Mouse (Mus musculus) thymus, postnatal 4 days (tissue): Measurements from ENCODE around the gene Isyna1.
"Not testable (repeated sequence)": the region's sequence is repeated elsewhere in the genome, so short reads cannot be mapped to it uniquely, and the experiment has no call there.

Source experiments
- DNase-seq: peaks from one replicate; pipeline ENCODE4 v3.0.0; 2021

Gene Isyna1

DNA sequence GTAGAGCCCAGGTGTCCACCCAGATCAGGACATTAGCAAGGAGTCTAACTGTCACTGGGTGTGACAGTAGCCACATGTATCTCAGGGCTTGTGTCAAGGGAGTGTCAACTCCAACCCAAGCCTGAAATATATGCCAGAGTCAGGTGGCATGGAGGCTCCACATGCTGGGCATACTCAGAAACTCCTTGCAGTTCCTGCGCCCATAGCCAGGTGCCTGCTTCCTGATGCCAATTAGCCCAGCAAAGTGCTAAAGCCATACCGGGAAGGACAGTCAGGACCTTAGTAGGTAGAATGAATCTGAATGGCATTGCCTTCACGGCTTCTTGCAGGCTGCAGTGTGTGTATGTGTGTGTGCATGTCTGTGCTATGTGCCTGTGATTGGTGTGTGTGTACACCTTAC, 17.0 kb upstream of the Isyna1 start:
- no peak for DNase-seq

DNA sequence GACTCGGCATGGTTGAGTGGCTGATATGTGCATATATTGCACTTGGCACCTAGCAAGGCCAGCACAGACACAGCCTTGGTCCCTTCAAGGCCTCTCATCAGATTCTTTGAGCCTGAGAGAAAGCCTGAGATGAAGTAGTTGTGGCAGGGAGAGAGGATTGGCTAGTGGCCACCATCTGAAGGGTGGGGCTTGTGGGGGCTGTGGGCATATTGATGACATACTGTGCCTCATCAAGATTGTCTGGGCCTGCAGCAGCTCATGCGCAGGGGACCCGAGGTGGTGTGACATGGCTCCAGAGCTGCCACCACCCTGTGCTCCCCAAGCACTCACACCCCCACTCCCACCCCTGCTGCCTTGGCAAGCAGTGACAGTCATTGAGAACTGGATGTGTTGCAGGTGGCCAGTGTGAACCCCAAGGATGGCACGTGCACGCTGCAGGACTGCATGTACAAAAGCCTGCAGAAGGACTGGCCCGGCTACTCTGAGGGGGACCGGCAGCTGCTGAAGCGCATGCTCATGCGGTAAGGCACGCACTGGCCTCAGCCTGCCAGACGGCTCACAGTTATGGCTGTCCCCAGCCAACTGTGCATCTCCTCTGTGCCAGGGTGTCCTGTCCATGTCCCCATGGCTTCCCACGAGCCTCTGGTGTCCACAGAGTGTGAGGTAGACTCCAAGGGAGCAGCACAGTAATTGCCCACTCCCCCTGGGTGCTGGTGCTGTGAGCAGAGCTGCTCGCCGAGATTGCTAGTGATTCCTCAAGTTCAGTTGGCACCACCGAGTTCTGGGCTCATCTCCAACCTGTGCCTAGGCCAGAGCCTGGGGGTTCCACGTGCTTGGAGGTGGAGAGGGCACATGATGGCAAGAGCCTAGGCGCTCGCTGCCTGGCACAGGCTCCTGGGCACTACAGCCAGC, 10.4 kb upstream of the Isyna1 start:
- DNase-seq, result no peak

DNA sequence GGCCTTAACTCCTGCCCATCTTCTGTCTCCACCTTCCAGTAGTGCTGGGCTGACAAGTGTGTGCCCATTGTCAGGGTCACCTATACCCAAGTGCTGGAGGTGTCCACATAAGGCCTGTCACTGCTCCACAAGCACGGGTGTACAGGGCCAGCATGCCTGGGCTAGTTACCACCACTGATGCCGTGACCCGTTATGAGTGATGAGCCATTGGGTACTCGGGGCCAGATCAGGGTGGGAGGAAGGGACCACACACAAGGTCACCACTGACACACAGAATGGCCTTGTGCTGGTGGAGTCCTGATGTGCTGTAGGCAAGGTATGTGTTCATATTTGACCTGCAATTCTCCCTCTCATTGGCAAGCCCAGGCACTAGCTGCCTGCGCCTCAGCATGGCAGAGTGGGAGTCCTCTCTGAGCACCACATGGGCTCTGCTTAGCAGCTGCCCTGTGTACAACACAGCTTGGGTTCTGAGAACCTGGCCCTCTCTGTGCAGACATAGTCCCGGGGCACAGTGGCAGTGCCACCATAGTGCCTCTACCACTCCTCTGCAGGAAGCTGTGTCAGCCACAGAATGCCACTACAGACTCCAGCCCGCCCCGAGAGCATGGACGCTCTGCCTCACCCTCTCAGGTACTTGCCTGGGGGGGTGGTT, 9.4 kb upstream of the Isyna1 start:
- no peak for DNase-seq

DNA sequence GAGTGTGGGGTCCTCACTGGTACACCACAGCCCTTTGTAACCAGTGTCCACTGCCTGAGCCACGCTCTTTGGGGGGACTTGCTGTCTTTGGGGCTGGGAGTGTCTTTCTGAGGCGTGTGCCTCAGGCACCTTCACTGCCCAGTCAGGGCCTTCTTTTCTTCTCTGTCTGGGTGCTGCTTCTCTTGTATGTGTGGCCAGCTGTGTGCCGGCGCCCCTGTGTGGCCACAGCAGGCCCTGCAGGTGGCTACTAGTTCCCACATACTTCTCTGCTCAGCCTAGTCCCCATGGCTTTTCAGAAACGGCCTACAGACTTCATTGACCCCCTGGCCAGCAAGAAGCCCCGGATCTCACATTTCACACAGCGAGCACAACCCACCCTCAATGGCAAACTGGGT, 8.9 kb upstream of the Isyna1 start:
- DNase-seq, result peak; percentile 77

DNA sequence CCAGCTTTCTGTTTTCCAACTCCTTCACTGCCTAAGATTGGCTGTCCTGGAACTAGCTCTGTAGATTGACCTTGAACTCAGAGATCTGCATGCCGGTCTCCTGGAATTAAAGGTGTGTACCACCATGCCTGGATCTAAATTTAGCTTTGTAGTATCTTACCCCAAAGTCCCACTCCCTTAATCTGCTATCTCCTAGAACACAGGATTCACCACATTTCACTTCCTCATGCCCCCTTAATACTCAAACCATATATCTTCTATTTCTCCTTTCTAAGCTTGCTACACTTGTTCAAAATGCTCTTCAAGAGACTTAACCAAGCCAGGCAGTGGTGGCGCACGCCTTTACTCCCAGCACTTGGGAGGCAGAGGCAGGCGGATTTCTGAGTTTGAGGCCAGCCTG, 6.2 kb upstream of the Isyna1 start:
- DNase-seq, result not testable (repeated sequence)

DNA sequence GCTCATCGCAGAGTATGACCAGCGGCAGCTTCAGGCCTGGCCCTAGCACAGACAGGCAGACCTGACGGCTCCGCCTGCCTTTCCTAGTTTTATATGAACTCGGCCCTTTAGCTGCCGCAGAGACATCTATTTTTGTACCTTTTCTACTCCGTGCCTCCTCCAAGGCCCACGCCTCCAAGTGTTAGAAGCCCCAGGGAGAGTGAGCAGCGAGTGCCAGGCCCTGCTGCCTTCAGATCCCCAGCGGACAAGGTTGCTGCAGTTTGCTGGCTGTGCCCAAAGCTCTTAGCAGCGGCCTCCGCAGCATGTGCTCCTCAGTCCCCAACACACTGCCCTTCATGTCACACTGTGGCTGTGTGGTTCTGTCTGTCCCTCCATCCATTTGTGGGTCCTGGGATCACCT, 2.6 kb upstream of the Isyna1 start:
- DNase-seq, result no peak

DNA sequence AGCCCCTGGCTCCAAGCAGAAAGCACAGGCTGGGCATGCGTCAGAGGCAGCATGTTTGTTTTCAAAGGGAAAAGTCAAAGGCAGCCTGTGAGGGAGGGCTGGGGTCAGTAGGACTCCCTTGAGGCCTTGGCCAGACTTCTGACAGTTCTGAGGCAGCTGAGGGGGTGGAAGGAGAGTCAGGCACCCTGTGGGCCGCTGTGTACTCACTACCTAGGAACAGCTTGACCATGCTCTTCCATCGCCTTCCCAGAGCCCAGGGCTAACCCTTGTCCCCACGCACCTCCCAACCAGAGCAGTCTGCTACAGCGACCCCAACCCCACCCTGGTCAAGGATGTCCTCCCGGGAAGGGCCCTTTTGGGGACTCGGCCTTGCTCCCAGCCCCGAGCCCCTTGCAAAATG, 1.0 kb upstream of the Isyna1 start:
- DNase-seq, result no peak

DNA sequence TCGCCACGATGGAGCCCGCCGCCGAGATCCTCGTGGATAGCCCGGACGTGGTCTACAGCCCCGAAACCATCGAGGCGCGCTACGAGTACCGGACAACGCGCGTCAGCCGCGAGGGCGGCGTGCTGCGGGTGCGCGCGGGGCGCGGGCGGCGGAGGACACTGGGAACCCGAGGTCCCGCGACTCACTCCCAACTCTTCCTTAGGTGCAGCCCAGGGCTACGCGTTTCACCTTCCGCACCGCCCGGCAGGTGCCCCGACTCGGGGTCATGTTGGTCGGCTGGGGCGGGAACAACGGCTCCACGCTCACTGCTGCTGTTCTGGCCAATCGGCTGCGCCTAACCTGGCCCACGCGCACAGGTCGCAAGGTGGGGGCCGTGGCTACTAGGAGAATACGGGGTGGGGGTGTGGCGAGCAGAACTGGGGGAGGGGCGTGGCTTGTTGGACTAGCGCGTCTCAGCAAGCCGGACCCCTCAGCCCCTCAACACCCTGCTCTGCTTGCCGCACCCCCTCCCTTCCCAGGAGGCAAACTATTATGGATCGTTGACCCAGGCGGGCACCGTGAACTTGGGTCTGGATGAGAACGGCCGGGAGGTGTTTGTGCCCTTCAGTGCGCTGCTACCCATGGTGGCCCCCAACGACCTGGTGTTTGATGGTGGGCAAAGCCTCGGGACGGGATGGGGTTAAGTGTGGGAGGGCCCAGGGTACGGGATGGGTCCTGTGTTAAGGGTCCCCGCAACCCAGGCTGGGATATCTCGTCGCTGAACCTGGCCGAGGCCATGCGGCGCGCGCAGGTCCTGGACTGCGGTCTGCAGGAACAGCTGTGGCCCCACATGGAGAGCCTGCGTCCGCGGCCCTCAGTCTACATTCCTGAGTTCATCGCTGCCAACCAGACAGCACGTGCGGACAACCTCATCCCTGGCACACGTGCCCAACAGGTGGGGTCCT, 720 bp downstream of the Isyna1 start:
- DNase-seq, result peak; percentile 68

DNA sequence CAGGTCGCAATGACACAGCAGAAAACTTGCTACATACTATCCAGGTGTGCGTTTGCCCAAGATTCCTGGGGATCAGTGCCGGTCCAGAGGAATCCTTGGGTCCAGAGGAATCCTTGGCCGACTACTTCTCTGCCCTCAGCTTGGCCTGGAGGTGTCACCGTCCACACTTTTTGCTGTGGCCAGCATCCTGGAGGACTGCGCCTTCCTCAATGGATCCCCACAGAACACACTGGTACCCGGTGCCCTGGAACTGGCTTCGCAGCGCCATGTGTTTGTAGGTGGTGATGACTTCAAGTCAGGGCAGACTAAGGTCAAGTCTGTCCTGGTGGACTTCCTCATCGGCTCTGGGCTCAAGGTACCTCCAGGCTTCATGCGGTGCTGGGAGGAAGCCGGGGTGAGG, 1.6 kb downstream of the Isyna1 start:
- no peak for DNase-seq

DNA sequence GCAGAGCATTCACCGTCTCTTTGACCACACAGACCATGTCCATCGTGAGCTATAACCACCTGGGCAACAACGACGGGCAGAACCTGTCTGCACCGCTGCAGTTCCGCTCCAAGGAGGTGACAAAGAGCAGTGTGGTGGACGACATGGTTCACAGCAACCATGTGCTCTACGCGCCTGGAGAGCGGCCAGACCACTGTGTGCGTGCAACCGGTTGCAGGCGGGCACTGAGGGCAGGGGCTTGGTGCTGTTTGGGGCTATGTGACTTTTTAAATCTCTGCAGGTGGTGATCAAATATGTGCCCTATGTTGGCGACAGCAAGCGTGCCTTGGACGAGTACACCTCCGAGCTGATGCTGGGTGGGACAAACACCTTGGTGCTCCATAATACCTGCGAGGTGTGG, 2.0 kb downstream of the Isyna1 start:
- no peak for DNase-seq

DNA sequence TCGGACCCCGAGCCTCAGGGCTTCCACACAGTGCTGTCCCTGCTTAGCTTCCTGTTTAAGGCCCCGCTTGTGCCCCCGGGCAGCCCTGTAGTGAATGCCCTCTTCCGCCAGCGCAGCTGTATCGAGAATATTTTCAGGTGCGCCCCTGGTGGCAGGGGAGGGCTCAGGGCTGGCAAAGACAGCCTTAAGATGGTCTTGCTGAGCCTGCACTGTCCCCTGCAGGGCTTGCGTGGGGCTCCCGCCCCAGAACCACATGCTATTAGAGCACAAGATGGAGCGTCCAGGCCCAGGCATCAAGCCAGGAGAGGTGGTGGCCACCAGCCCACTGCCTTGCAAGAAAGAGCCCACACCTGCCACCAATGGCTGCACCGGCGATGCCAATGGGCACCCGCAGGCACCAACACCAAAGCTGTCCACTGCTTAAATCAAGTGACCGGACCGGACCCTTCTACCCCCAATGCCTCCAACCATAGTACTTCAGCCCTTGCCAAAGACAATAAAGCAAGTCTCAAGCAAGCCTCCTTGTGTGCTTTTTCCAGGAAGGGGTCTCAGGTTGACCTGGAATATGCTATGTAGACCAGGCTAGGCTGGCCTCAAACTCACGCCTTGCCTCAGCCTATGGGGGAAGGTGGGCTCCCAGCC, 2.7 kb downstream of the Isyna1 start:
- DNase-seq, result peak; percentile 69

DNA sequence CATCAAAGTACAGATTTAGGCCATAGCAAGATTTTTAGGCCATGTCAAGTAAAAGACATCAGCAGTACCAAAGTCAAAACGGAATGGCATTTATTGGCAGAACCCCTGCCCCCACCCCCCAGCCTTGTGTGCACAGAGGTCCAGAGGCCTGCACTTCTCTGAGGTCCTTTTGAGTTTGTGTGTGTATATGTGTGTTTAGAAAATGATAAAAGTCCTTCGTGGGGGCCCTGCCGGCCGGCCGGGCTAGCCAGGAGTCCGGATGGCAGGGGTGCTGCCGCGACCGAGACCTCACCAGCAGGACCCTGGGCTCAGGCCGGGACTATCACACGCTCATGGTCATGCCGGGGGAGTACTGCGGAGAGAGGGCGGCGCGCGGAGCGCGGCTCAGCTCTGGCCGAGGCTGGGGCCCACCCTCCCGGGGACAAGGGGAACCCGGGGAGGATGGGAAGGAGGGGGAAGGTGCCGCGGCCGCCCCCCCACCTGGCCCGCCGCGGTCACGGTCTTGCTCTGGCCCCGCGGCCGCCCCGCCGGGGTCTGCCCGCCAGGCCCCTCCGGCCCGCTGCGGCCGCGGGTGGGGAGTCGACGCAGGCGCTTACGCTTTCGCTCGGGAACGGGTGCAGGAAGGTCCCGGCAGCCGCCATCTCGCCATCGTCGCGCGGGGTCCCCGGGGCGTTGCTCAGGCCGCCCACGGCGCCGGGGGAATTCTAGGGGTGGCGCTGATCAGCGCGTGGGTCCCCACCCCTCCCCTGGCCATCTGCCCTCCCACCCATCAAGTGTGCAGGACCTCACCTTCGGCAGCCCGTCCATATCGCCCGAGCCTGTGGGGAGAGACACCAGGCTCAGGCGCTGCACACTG, 3.5 kb downstream of the Isyna1 start:
- DNase-seq, result no peak

DNA sequence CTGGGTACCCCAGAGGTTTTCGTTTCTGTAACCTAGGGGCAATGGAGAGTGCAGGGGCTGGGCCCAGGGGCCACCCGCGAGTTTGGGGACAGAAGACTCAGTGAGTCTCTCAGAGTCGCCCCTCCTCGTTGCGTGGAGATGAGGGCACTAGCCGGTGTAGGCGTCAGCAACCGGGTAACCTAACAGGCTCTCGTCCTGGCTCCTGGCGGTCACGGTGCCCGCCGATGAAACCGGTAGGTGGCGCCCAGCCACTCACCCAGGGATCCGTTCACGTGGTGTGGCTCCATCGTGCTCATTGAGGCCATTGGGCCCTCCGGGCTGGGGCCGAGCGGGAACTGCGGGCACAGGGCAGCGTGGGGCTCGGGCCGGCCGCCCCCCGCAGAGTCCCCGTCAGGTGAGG, 4.1 kb downstream of the Isyna1 start:
- no peak for DNase-seq

DNA sequence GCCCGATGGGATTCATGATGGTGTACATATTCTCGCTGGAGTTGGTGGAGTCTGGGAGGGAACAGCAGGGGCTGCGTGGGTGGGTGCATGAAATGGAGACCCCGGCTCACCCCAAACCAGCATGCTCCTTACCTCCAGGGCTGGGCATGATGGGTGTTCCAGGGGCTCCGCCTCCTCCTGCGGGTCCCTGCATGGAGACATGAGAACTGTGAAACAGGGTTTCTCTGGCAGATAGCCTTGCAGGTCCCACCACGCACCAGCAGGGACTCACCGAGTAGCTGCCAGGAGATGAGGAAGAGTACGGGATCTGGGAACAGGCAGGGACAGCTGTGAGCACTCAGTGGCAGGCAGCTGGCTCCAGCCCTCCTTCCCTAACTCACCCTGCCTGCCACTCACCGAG, 4.5 kb downstream of the Isyna1 start:
- DNase-seq, result no peak

DNA sequence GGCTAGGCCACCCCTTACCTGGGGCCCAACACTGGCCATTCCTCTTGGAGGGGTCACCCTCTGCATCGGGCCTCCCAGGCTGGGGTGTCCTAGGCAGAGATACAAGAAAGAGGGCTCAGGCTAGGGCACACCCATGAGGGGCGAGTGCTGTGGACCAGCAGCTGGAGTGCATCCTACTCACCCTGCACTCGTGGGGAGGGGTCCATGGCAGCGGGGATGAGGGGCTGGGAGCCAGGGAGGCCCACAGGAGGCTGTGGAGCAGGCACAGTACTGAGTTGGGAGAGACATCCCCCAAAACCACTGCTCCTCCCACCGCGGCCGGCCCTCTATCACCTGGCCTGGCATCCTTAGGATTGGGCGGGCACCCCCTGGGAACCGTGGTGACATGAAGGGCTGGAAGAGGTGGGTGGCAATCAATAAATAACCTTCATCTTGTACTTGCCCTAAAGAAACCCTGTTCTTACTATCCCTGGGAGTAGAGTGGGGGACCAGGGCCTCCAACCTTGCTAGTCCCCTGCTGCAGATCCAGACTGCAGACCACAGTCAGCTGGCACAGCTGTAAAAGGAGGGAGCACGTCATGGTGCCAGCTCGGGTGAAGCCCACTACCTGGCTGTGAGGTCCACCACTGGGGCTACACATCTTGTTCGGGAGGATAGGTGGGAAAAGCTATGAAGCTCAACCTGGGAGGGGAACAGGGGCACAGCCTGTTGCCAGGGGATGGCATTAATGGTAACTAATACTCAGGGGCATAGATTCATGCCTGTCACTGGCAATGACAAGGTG, 5.5 kb downstream of the Isyna1 start:
- DNase-seq, result no peak

DNA sequence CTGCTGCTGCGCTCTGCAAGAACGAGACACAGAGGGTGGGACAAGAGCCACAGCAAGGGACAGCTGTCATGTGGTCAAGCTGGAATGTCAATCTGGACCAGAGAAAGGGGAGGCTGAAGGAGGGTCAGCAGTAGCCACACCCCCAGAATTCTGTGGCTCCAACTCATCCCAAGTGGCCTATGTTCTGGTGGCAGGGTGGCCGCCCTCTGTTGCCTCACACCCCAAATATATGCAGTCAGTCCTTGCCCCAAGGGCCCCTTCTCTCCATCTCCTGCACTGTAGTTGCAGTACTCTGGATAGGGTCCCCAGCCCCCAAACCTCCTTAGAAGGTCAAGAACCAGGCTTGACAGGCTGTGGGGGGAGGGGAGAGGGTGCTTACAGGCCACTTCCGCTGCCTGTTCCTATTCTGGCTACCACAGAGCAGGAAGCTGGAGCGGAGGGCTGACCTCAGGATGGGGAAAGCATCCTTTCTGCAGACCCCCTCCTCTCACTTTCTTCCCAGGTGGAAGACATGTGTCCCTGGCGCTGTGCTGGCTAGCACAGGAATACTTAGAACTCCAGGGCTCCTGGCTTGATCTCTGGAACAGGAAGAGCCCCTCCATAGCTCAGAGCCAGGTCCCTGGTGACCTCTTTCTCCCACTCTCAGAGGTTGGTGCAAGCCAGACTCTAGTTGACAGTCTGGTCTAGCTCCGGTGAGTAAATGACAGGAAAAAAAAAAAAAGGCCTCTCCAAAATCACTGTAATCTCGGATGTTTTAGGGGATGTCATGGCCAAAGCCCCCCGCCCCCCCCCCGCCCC, 6.5 kb downstream of the Isyna1 start:
- DNase-seq, result no peak

DNA sequence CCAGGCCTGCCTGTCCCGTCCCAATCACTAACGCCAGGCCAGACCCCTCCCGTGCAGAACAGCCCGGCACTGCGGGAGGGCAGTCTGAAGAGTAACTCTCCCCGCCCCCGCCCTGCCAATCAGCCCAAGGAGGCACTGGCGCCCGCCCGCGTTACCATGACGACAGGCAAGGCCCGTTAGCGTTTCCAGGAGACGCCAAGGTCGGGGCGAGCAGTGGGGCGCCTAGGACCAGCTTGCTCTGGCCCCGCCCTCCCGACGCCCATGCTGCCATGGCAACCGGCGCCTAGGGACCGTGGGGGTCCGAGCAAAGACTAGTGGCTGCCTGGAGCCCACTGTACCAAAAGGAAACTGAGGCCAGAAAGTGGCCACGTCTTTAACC, 7.1 kb downstream of the Isyna1 start:
- peak; percentile 83 for DNase-seq

DNA sequence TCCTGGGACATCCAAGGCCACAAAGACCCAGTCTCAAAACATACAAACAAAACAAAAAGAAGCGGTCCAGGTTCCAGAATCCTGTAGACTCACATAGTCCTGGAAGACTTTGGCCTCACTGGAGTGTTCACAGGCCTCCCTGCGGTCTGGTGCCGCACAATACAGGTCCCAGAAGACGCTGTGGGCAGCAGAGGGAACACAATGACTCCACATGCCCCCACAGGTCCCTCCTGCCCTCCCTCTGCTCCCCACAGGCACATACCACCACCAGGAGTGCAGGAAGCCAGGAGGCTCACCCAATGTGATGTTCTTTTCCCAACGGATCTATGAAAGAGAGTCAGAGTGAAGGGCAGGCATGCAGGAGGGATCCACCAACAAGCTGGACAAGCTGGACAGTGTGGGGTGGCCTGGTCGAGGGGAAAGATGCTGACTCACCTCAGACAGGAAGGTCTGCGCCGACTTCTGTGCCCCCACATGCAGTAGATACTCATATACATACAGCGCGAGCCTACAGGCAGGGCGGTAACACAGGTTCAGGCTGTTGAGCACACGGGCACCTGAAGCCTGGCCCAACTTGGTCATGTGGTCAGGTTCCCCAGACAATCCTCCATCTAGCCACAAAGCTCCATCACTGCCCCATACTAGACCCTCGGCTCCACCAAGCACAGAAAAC, 8.1 kb downstream of the Isyna1 start:
- DNase-seq, result no peak

DNA sequence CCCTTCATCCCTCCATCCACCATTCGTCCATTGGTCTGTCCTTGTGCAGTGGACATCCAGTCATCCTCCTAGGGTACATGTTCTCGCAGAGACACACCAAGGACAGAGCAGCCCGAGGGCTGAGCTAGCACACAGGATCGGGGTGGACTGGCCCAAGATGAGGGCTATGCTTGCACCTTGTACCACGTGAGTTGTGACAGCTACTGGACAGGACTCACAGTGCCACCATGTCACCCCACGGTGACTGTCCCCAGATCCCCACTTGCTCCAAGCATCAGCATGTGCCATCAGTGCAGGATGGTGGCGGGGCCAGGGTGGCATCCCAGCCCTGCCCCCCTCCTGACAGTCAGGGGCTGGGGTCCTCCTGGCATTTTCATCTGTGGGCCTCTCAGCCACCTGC, 10.4 kb downstream of the Isyna1 start:
- no peak for DNase-seq
